Mouse (Mus musculus) embryonic facial prominence, embryonic 11.5 days (tissue): ENCODE results near the gene Zfpl1. TPM values are rescaled to one million over a fixed set of nuclear protein-coding genes. Genes with fewer than 3 reads are reported as not detected.
"Not testable (repeated sequence)": the region's sequence is repeated elsewhere in the genome, so short reads cannot be mapped to it uniquely, and the experiment has no call there.

Experiments used
- ATAC-seq: fragments of 200-750 bp; cut with Nextera tagmentation; replicated peaks from 2 replicates; pipeline ENCODE4 v1.8.0; 2017; ENCODE audit warnings: low read depth; ENCODE audit not compliant: insufficient number of reproducible peaks, low FRiP score, low TSS enrichment
- DNase-seq: peaks from one replicate; pipeline ENCODE4 v3.0.0-alpha.2; 2015; ENCODE audit warnings: low spot score
- H3K27ac ChIP-seq: fragments of 300-500 bp; sonication (generic); replicated peaks from 2 replicates; pipeline ENCODE4 v1.5.1; 2014; ENCODE audit warnings: mild to moderate bottlenecking, low read depth, low read length, control low read depth
- H3K27me3 ChIP-seq: fragments of 300-500 bp; sonication (generic); 2 replicates; pipeline ENCODE4 v1.6.1; 2014; ENCODE audit warnings: mild to moderate bottlenecking, low read length, moderate library complexity, mixed read lengths; ENCODE audit not compliant: control insufficient read depth, insufficient read depth
- H3K36me3 ChIP-seq: fragments of 300-500 bp; sonication (generic); replicated peaks from 2 replicates; pipeline ENCODE4 v1.6.1; 2014; ENCODE audit warnings: low read depth, mild to moderate bottlenecking, low read length, moderate library complexity, mixed read lengths; ENCODE audit not compliant: control insufficient read depth, insufficient read depth
- H3K4me1 ChIP-seq: fragments of 300-500 bp; sonication (generic); 2 replicates; pipeline ENCODE4 v1.6.1; 2014; ENCODE audit warnings: low read length, mixed read lengths; ENCODE audit not compliant: control insufficient read depth, insufficient read depth
- H3K4me2 ChIP-seq: fragments of 300-500 bp; sonication (generic); 2 replicates; pipeline ENCODE4 v1.6.1; 2014; ENCODE audit warnings: low read depth, mild to moderate bottlenecking, control low read depth, low read length, moderate library complexity
- H3K4me3 ChIP-seq: fragments of 300-500 bp; sonication (generic); 2 replicates; pipeline ENCODE4 v1.5.1; 2014; ENCODE audit warnings: low read depth, low read length, control low read depth
- H3K9ac ChIP-seq: fragments of 300-500 bp; sonication (generic); replicated peaks from 2 replicates; pipeline ENCODE4 v1.6.1; 2014; ENCODE audit warnings: mild to moderate bottlenecking, control low read depth, low read length
- H3K9me3 ChIP-seq: fragments of 300-500 bp; sonication (generic); replicated peaks from 2 replicates; pipeline ENCODE4 v1.6.1; 2016; ENCODE audit warnings: mild to moderate bottlenecking, low read length, inconsistent platforms, mixed read lengths; ENCODE audit not compliant: control insufficient read depth
- WGBS: fragments of 180-500 bp; shearing (Covaris S2); extraction: QIAGEN DNeasy Blood & Tissue Kit; methylation state at CpG from one replicate; pipeline ENCODE4 v1.1.7; 2014; 5-methylcytosine and 5-hydroxymethylcytosine counted together
- polyA plus RNA-seq: library from polyadenylated mRNA; unstranded; fragments of >200 nt; fragmentation: Nextera tagmentation; extraction: Ambion mirVana; gene quantifications from 2 replicates; pipeline ENCODE4 v1.2.1, GENCODE M21; 2014

Zfpl1 gene
- polyA plus RNA-seq, 1 experiment from 2014 or later = 60.7 TPM

DNA sequence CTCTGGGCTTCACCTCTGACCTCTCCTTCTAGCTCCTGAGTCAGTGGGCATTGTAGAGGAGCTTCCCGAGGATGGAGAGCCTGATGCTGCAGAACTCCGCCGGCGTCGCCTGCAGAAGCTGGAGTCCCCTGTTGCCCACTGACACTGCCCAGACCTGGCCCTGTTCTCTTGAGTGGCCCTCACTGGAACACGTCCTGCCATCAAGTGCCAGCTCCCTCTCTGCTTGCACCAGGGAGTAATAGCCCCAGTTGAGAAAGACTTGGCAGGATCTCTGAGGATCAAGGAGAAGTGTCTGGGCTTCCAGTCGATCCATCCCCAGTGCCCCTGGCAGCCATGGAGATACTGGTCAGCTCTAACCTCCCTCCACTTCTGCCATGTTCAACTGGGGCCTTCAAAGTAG lies 32.2 kb downstream of the Zfpl1 start:
- WGBS = 89% methylated on average over 7 of the region's 7 CpGs
- Histone ChIP-seq H3K27me3 (no peaks in the 10 kb centered on the region), H3K9me3 (no peaks in the 10 kb centered on the region), H3K9ac (no peak overlapping the region), H3K27ac (no peak overlapping the region), H3K4me1 (peaks cover 4% of the 10 kb centered on the region; the same call in 1 of the 2 replicates), H3K36me3 (peaks cover 22% of the 10 kb centered on the region), H3K4me3 (no peak overlapping the region), H3K4me2 (no peak overlapping the region)
- DNase-seq (no peak), ATAC-seq (no peak)

DNA sequence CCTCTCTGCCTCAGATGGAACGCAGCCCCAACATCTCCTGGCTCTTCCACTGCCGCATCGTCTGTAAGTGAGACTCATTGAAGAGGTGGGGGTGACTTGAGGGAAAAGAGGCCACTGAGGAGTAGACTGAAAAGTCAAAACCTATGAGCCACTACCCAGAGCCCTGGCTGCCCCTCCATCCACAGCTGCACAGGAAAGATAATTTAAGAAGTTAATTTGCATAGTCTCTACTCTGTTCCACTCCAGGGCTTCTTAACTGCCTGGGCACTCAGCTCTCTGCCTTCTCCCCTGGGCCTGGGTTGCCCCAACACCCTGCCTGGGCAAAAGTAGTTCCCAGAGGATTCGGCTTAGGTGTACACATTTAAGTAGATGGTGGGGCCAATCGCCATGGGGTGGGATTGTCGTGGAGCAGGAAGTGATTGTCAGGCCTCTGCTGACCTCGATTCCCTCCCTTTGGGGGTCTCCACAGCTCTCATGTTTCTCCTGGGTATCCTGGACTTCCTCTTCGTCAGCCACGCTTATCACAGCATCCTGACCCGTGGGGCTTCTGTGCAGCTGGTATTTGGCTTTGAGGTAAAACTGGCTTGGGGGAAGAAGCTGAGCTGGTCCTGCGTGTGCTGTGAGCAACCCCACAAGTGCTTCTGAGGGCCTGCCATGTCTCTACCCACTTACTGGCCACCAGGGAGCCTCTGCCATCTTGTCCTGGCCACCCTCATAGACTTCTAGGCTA lies 35.9 kb downstream of the Zfpl1 start:
- DNase-seq = no peak
- Histone ChIP-seq H3K27me3 (no peaks in the 10 kb centered on the region), H3K27ac (no peak overlapping the region), H3K36me3 (peaks cover 21% of the 10 kb centered on the region), H3K4me3 (no peak overlapping the region), H3K4me2 (no peak overlapping the region), H3K9ac (no peak overlapping the region), H3K9me3 (no peaks in the 10 kb centered on the region), H3K4me1 (peaks cover 4% of the 10 kb centered on the region; the same call in 1 of the 2 replicates)
- WGBS = 86% methylated on average over 11 of the region's 11 CpGs
- no peak for ATAC-seq

DNA sequence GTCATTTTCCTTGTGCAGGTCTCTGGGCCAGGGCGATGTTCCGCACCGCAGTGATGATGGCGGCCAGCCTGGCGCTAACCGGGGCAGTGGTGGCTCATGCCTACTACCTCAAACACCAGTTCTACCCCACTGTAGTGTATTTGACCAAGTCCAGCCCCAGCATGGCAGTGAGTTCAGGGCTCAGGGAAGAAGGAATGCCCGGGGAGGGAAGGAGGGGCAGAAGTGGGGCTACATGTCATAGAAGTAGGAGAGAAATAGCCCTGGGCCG lies 36.9 kb downstream of the Zfpl1 start:
- WGBS = 86% methylated on average over 8 of the region's 8 CpGs
- H3K27me3 ChIP-seq = no peaks in the 10 kb centered on the region
- no peaks in the 10 kb centered on the region for H3K9me3 ChIP-seq
- H3K4me1 ChIP-seq = peaks cover 4% of the 10 kb centered on the region; the same call in 1 of the 2 replicates
- no peak overlapping the region for H3K27ac ChIP-seq
- DNase-seq (no peak), ATAC-seq (no peak)
- peak overlapping the region; percentile 93 for H3K4me3 ChIP-seq
- H3K4me2 ChIP-seq = peak overlapping the region; percentile 93
- no peak overlapping the region for H3K9ac ChIP-seq
- peaks cover 17% of the 10 kb centered on the region for H3K36me3 ChIP-seq

DNA sequence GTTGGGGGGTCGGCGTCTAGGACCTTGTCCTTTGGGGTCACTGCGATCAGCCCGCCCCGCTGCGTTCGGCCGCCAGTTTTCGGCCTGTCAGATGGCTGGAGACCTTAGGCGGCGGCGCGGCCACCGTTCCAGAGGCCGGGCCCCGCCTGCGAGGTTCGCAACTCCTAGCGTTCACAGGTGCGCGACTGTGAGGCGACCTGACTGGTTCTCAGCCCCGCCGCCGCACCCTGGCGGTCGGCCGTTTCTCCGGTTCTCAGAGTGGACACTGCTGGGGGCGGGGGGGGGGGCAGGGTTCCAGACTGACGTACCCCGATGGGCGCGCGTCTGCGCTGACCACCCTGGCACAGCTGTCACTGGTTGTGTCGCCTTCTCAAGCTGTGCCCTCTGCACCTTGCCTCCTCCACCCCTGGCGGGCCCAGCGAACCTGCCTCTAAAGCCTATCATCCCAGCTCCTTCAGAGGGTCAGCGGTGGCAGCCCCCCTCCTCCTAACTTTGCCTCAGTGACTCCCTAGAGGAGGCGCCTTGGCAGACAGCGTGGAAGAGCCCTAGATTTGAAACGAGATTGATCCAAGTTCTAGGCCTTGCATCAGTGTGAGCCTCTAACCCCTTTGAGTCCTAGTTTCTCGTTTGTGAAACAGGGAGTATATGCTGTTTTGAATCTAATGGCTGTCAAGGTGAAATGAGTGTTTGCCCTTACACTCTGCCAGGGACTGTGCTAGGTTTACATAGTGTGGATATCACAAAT lies 37.4 kb downstream of the Zfpl1 start:
- 2% methylated on average over 44 of the region's 44 CpGs for WGBS

DNA sequence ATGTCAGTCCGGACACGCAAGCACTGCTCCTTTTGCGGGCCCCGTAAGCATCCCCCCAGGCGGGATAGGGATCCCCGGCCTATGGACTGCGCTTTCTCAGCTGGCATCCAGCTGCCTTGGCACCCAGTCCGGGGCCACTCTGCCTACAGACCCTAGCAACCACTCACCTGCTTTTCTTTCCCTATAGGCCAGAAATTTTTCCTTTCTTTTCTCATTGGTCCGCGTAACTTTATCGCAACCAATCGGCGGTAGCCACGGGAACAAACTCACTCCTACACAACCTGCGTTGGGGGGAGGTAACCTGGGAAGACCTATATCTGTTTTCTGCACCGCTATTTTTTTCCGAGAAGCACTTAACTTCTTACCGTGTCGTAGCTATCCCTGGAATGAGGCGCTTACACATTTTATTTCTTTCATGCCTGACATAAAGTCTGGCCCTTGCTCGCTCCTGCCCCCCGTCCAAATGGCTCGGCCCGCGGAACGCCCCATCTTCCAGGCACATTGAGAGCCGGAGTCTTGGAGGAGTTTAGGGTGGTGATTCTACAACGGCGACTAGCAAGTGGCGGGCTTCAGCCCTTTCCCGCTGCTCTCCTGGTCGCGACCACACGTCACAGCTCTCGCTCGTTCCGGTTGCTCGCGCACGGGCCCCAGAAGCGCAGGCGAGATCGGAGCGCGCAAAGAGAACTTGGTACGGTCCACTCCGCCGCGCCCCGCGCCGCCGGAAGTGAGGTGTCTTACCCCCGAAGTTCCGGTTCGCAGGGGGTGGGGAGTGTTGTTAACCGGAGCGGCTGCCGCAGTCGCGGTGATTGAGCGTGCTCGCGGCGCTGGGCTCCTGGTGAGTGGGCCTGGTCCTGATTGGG lies 38.2 kb downstream of the Zfpl1 start, which contains the start of gene Syvn1:
Gene Syvn1, plus strand, starts transcription at position 283 of the 860 bp plus-strand sequence.
- DNase-seq = peak; percentile 95

More for the DNA sequence above, 37.4 kb downstream of the Zfpl1 start:
- peaks cover 4% of the 10 kb centered on the region; the same call in 1 of the 2 replicates for H3K4me1 ChIP-seq
- H3K36me3 ChIP-seq = peaks cover 17% of the 10 kb centered on the region
- H3K9me3 ChIP-seq = no peaks in the 10 kb centered on the region
- H3K27ac ChIP-seq = peak overlapping the region; percentile 99
- H3K27me3 ChIP-seq = no peaks in the 10 kb centered on the region
- peak overlapping the region; percentile 93 for H3K4me2 ChIP-seq
- DNase-seq (no peak), ATAC-seq (no peak)
- peak overlapping the region; percentile 93 for H3K4me3 ChIP-seq
- peak overlapping the region; percentile 92 for H3K9ac ChIP-seq

DNA sequence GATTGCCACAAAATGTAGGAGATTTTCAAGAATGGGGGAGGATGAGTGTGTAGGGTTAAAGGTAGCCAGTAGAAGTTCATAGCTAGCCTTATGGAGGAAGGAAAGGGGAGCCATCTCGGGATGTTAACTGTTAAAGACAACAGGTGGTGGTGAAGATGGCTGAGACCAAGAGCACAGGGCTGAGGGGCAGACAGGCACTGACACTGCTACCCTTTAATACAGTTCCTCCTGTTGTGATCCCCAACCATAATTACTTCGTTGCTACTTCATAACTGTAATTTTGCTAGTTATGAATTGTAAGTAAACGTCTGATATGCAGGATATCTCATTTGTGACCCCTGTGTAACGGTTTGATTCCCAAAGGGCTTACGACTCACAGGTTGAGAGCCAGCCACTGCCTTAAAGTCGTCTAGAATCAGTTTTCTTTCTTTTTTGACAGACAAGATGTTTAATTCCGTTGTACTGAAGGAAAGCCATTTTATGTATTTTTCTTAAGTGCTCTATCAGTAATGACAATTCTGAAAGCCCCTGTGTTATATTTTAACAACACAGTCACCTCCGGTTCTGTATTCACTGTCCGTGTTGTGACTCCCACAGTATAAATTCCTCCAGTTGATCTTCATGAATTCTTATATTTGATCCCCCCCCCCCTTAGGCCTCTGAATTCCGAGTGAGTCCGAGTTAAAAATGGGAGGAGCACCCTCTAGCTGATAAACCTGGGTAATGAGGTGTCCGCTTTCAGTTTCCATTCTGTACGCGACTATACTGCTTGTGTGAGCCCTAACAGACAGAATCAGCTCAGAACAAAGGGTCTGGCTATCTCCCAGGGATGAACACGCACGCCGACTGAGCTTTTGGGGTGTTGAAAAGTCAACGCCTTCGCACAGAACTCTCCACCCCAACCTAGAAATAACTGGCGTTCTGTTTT lies 39.1 kb downstream of the Zfpl1 start:
- Histone ChIP-seq H3K4me2 (peak overlapping the region; percentile 50), H3K9me3 (no peaks in the 10 kb centered on the region), H3K36me3 (peaks cover 14% of the 10 kb centered on the region), H3K4me1 (peaks cover 4% of the 10 kb centered on the region; the same call in 1 of the 2 replicates), H3K27ac (peak overlapping the region; percentile 72), H3K9ac (peak overlapping the region; percentile 92), H3K27me3 (no peaks in the 10 kb centered on the region), H3K4me3 (peak overlapping the region; percentile 93)
- ATAC-seq (peak; percentile 37), DNase-seq (no peak)
- 18% methylated on average over 20 of the region's 20 CpGs for WGBS

More for the DNA sequence above, 38.2 kb downstream of the Zfpl1 start, which contains the start of gene Syvn1:
- H3K4me3 ChIP-seq = peak within 1 kb of the TSS; percentile 93
- H3K4me2 ChIP-seq = peak within 1 kb of the TSS; percentile 93
- peak within 1 kb of the TSS; percentile 92 for H3K9ac ChIP-seq
- H3K4me1 ChIP-seq = peaks cover 4% of the 10 kb centered on the region; the same call in 1 of the 2 replicates
- ATAC-seq = peak; percentile 91
- no peaks in the 10 kb centered on the region for H3K27me3 ChIP-seq
- H3K27ac ChIP-seq = peak within 1 kb of the TSS; percentile 99
- under 1% methylated on average over 65 of the region's 65 CpGs for WGBS
- H3K9me3 ChIP-seq = no peaks in the 10 kb centered on the region
- H3K36me3 ChIP-seq = peaks cover 17% of the 10 kb centered on the region

DNA sequence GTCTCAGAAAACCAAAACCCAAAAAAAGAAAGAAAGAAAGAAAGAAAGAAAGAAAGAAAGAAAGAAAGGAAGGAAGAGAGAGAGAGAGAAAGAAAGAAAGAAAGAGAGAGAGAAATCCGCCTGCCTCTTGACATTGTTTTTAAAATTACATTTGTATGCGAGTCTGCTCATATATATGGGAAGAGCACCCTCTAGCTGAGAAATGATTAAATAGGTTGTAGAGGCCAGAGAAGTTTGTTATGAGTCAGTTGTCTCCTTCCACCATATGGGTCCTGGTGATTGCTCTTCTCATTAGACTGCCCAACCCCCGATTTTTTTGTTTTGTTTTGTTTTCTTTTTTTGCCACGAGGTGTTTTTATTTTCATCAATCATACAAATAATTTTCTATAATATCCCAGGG lies 40.7 kb downstream of the Zfpl1 start:
- not testable (repeated sequence) for H3K9ac ChIP-seq, H3K9me3 ChIP-seq, H3K4me2 ChIP-seq, H3K27me3 ChIP-seq, H3K27ac ChIP-seq, H3K4me3 ChIP-seq, H3K36me3 ChIP-seq, ATAC-seq, H3K4me1 ChIP-seq
- 71% methylated on average over 4 of the region's 4 CpGs for WGBS
- DNase-seq = peak; percentile 47
